Mouse (Mus musculus) olfactory bulb, adult 2 months (tissue): Measurements from ENCODE around the gene Capn10. TPM values are rescaled to one million over a fixed set of nuclear protein-coding genes. Genes with fewer than 3 reads are reported as not detected.
"Not testable (repeated sequence)": the region's sequence is repeated elsewhere in the genome, so short reads cannot be mapped to it uniquely, and the experiment has no call there.

Experiments
- H3K27ac ChIP-seq: fragments of 200-500 bp; 2 replicates; pipeline ENCODE4 v1.5.1; 2012; ENCODE audit warnings: low read depth, low read length; ENCODE audit not compliant: insufficient read depth
- H3K4me1 ChIP-seq: fragments of 200-500 bp; 2 replicates; pipeline ENCODE4 v1.6.1; 2012; ENCODE audit warnings: low read length; ENCODE audit not compliant: control insufficient read depth, insufficient read depth
- H3K4me3 ChIP-seq: fragments of 200-500 bp; 2 replicates; pipeline ENCODE4 v1.5.1; 2012; ENCODE audit warnings: mild to moderate bottlenecking, low read depth, low read length, moderate library complexity; ENCODE audit not compliant: insufficient read depth
- CTCF ChIP-seq: fragments of 200-500 bp; IDR thresholded peaks from 2 replicates; pipeline ENCODE4 v1.5.1; 2012; ENCODE audit warnings: low read depth, mild to moderate bottlenecking, low read length, moderate library complexity; ENCODE audit not compliant: insufficient read depth
- POLR2A ChIP-seq: fragments of 200-500 bp; IDR thresholded peaks from 2 replicates; pipeline ENCODE4 v1.6.1; 2012; ENCODE audit warnings: mild to moderate bottlenecking, low read depth, low read length, moderate library complexity; ENCODE audit not compliant: insufficient read depth
- WGBS: fragments of 180-500 bp; shearing (Covaris S2); methylation state at CpG from one replicate; pipeline ENCODE4 v1.1.7; 2018; 5-methylcytosine and 5-hydroxymethylcytosine counted together
- polyA plus RNA-seq: library from polyadenylated mRNA; stranded (reverse); fragments of >200 nt; gene quantifications from 2 replicates; pipeline ENCODE4 v1.2.4, GENCODE M21; 2012; ENCODE audit warnings: low replicate concordance; ENCODE audit not compliant: missing spikeins, insufficient read depth, insufficient read length

Gene Capn10
- polyA plus RNA-seq, 1 experiment: not detected

GRCm38 (mm10) chr1:92953641-92954040, 19.5 kb downstream of the Capn10 start:
- Histone ChIP-seq H3K4me3 (no peak overlapping the region), H3K27ac (no peak overlapping the region), H3K4me1 (0 out of 2 replicates have a peak, but pooled peaks cover 2% of the 10 kb centered on the region)
- WGBS: 63% methylated on average over 2 of the region's 2 CpGs
- TF ChIP-seq CTCF (no peak), POLR2A (no peak)

DNA sequence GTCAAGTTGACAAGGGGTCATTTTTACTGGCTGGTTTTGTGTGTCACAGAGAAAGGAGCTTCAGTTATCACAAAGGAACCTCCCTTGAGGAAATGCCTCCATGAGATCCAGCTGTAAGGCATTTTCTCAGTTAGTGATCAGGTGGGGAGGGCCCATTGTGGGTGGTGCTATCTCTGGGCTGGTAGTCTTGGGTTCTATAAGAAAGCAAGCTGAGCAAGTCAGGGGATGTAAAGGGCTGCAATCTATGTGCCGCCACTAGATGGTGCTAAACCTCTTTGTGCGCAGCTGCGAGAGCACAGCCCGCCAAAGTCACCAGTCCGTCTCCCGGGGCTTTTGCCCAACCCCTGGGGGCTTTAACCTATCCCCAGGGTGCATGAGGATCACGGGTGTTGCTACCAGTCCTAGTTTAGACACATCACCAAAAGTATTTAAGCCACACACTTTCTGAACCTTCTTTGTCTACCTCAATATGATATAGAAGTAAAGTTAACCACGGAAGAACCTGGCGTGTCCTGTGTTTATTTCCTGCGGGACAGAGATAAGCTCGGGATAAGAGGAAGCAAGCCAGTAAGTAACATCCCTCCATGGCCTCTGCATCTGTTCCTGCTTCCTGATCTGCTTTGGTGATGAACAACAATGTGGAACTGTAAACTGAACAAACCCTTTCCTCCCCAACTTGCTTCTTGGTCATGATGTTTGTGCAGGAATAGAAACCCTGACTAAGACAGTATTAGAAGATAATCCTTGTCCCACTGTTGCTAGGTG, 22.6 kb downstream of the Capn10 start:
- not testable (repeated sequence) for H3K27ac ChIP-seq, H3K4me3 ChIP-seq, H3K4me1 ChIP-seq
- peak; percentile 21; the same call in 1 of the 2 replicates for TF ChIP-seq CTCF
- WGBS: 8% methylated on average over 11 of the region's 11 CpGs

DNA sequence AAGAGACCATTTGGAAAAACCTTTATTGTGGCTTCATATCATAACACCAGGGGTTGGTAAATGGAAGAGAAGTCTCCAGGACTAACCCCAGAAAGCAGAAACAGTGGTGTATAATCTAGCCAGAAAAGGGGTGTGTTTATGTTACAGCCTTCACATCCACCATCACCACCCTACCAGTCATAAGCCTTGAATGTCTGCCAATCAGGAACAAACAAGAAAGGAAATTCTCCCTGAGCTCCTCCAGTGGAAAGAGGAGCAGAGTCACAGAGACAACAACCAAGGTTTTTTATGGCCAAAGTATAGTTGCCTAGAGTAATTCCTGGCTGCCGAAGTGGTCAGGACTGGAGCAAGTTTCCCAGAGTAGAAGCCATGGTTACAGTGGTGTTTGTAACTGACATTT, 24.8 kb downstream of the Capn10 start:
- 79% methylated on average over 1 of the region's 1 CpGs for WGBS
- H3K27ac ChIP-seq: no peak overlapping the region
- no peak overlapping the region for H3K4me3 ChIP-seq
- H3K4me1 ChIP-seq: 0 out of 2 replicates have a peak, but pooled peaks cover 2% of the 10 kb centered on the region
- TF ChIP-seq CTCF (no peak), POLR2A (no peak)

- WGBS: 83% methylated on average over 6 of the region's 6 CpGs
- not testable (repeated sequence) for H3K27ac ChIP-seq, H3K4me1 ChIP-seq, H3K4me3 ChIP-seq
These were observed 36.6 kb downstream of the Capn10 start for GRCm38 (mm10) chr1:92970791-92971190.

- Histone ChIP-seq H3K4me3 (no peak overlapping the region), H3K4me1 (peaks cover 10% of the 10 kb centered on the region), H3K27ac (no peak overlapping the region)
- TF ChIP-seq CTCF (no peak), POLR2A (no peak)
- WGBS: 94% methylated on average over 7 of the region's 7 CpGs
These were observed 38.0 kb downstream of the Capn10 start for GRCm38 (mm10) chr1:92971879-92972795.

GRCm38 (mm10) chr1:92972854-92973253, 38.7 kb downstream of the Capn10 start:
- no peak overlapping the region for H3K27ac ChIP-seq
- no peak overlapping the region for H3K4me3 ChIP-seq
- WGBS: 40% methylated on average over 1 of the region's 1 CpGs
- no peak for TF ChIP-seq CTCF
- no peak for TF ChIP-seq POLR2A
- peaks cover 10% of the 10 kb centered on the region for H3K4me1 ChIP-seq

GRCm38 (mm10) chr1:92976141-92976566, 42.0 kb downstream of the Capn10 start:
- no peak overlapping the region for H3K4me3 ChIP-seq
- peaks cover 19% of the 10 kb centered on the region for H3K4me1 ChIP-seq
- 60% methylated on average over 6 of the region's 6 CpGs for WGBS
- TF ChIP-seq CTCF: no peak
- no peak for TF ChIP-seq POLR2A
- no peak overlapping the region for H3K27ac ChIP-seq

GRCm38 (mm10) chr1:92978645-92979044, 44.5 kb downstream of the Capn10 start:
- WGBS: 50% methylated on average over 7 of the region's 7 CpGs
- no peak overlapping the region for H3K4me3 ChIP-seq
- no peak overlapping the region for H3K27ac ChIP-seq
- H3K4me1 ChIP-seq: peaks cover 16% of the 10 kb centered on the region; the same call in 1 of the 2 replicates
- no peak for TF ChIP-seq CTCF
- no peak for TF ChIP-seq POLR2A

DNA sequence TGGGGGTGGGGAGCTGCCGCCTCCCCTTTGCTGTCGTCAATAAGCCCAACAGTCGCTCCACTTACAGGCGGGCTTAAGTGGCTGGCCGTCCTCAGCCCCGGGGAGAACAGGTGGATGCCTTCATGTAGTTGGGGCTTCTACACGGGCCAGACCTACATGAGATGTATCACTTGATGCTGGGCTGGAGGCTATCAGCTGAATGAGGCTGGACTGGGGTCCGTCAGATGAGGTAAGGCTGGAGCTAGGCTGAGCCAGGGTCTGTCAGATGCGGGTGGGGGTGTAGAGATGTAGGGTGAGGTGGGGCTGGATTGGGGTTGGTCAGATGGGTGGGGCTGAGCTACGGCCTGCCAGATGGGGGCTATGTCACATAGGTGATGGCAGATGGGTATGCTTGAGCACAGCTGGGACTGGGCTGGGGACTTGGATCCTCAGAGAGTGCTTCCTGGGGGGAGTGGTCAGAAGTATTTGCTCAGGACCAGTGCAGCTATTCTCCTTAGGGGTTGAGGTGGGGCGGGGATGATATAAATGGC, 45.0 kb downstream of the Capn10 start:
- Histone ChIP-seq H3K27ac (no peak overlapping the region), H3K4me3 (no peak overlapping the region), H3K4me1 (peaks cover 16% of the 10 kb centered on the region; the same call in 1 of the 2 replicates)
- WGBS: 48% methylated on average over 11 of the region's 11 CpGs
- TF ChIP-seq CTCF: no peak
- TF ChIP-seq POLR2A: no peak
